Mouse (Mus musculus) hematopoietic stem cell, adult 5-6 weeks (primary cell): ENCODE results near the gene Dnajc6. TPM values are rescaled to one million over a fixed set of nuclear protein-coding genes. Genes with fewer than 3 reads are reported as not detected.
A peak's percentile ranks its signal among the peaks of the same experiment; 100 is the strongest.

Experiments used
- ATAC-seq, 2 experiments: fragments of 125-278 bp in 1 of 2; replicated peaks in 1 of 2; 2 replicates each; pipeline ENCODE4 v1.8.0; 2016 to 2017; ENCODE audit warnings: inconsistent platforms in 2 of 2, mild to moderate bottlenecking in 2 of 2, moderate number of reproducible peaks in 2 of 2, low read depth in 1 of 2, moderate TSS enrichment in 1 of 2; ENCODE audit not compliant: low FRiP score in 2 of 2, poor library complexity in 2 of 2, severe bottlenecking in 2 of 2, insufficient read depth in 1 of 2, low TSS enrichment in 1 of 2
- total RNA-seq: library from RNA; stranded (forward); fragments of 172-1452, 232-1000 nt; gene quantifications from 2 replicates; pipeline ENCODE4 v1.2.3, GENCODE M21; 2017

Gene Dnajc6
- total RNA-seq, 1 experiment from 2014 or later, result 42.5 TPM

- no peak for ATAC-seq
Measured at GRCm38 (mm10) chr4:101496188-101496533, 287 bp upstream of the Dnajc6 start.

GRCm38 (mm10) chr4:101497336-101497735, 888 bp downstream of the Dnajc6 start:
- ATAC-seq, result peak; percentile 26 to 57

- no peak for ATAC-seq
Measured at GRCm38 (mm10) chr4:101504470-101505007, 8.1 kb downstream of the Dnajc6 start.

GRCm38 (mm10) chr4:101505966-101506365, 9.5 kb downstream of the Dnajc6 start:
- no peak for ATAC-seq

- ATAC-seq, result no peak
Measured at GRCm38 (mm10) chr4:101506372-101506771, 9.9 kb downstream of the Dnajc6 start.

GRCm38 (mm10) chr4:101507571-101508422, 11.3 kb downstream of the Dnajc6 start:
- peak; percentile 49 to 60 for ATAC-seq

- no peak for ATAC-seq
Measured at GRCm38 (mm10) chr4:101508431-101508830, 12.0 kb downstream of the Dnajc6 start.

GRCm38 (mm10) chr4:101508851-101509577, 12.6 kb downstream of the Dnajc6 start:
- ATAC-seq, result peak in 1 of 2 experiments; percentile 11; a peak in 2 of 4 replicates

- peak; percentile 31 to 38; a peak in 1 of 4 replicates for ATAC-seq
Measured at GRCm38 (mm10) chr4:101510111-101510903, 13.9 kb downstream of the Dnajc6 start.

GRCm38 (mm10) chr4:101510904-101511210, 14.4 kb downstream of the Dnajc6 start:
- no peak for ATAC-seq

GRCm38 (mm10) chr4:101511768-101512521, 15.5 kb downstream of the Dnajc6 start:
- no peak for ATAC-seq

GRCm38 (mm10) chr4:101513251-101513650, 16.8 kb downstream of the Dnajc6 start:
- no peak for ATAC-seq

- no peak for ATAC-seq
Measured at GRCm38 (mm10) chr4:101515853-101516252, 19.4 kb downstream of the Dnajc6 start.

- ATAC-seq, result no peak
Measured at GRCm38 (mm10) chr4:101516434-101517168, 20.2 kb downstream of the Dnajc6 start.

- ATAC-seq, result no peak
Measured at GRCm38 (mm10) chr4:101531901-101532300, 35.5 kb downstream of the Dnajc6 start.

- no peak for ATAC-seq
Measured at GRCm38 (mm10) chr4:101540516-101540915, 44.1 kb downstream of the Dnajc6 start.
